Mouse (Mus musculus) skeletal muscle tissue, adult 2 months (tissue): ENCODE measurements around the gene Ppp1r14b.
"Not testable (repeated sequence)": the region's sequence is repeated elsewhere in the genome, so short reads cannot be mapped to it uniquely, and the experiment has no call there.

Experiments used
- DNase-seq: peaks from one replicate; pipeline ENCODE4 v3.0.0-alpha.2; 2012; ENCODE audit warnings: low read depth, low spot score

Ppp1r14b gene

GRCm38 (mm10) chr19:6975537-6976521 lies 1.1 kb downstream of the Ppp1r14b start, which contains the start of gene Plcb3:
Gene Plcb3, minus strand, starts transcription at chr19:6976470.
- peak; percentile 94 for DNase-seq

DNA sequence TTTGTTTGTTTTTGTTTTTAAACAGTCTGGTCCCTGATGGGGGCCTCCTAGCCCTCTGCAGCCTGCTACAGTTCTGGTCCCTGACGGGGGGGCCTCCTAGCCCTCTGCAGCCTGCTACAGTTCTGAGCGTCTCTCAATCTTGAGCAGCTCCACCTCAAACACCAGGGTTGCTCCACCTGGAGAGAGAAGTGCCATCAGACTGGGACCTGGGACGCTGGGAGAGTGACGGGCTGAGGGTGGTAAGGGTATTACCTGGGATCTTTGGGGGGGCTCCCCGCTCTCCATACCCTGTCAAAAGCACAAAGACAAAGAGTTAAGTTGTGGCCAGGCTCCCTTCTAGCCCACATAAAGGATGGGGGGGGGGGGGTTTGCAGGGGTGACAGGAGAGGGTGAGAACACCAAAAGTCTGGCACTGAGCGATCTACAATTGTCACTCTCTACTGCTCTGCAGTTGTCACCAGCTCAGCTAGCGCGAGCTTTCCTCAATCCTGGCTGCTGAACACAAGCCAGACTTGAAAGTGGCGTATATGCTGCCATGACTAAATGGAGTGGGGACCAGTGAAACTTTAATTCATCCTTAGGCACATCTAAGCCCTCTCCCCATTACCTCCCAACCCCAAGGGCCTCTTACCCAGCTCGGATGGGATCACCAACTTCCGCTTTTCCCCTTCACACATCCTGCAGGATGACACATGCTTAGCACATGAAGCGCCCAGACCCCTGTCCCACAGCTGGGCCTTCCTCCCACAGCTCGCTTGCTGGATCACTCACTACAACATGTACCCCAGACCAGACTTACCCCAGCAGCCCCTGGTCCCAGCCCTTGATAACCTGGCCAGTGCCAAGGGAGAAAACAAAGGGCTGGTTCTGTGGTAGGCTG lies 3.2 kb downstream of the Ppp1r14b start:
- no peak for DNase-seq

DNA sequence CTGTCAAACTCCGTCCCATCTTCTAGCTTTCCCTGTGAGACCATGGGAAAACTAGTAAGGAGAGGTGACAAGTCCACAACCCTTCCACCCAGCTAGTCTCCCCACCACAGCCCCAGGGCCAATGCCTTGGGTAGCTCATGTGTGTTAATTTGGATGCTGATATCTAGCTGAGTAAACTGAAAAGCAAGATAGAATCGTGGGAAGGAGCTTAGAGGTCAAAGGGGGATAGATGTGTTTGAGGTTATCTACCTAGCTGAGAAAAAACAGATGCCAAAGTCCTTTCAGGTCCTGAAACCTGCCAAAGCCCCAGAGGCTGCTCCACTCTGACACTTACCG lies 3.8 kb downstream of the Ppp1r14b start:
- no peak for DNase-seq

- no peak for DNase-seq
Measured at GRCm38 (mm10) chr19:6979001-6979479, 4.3 kb downstream of the Ppp1r14b start.

DNA sequence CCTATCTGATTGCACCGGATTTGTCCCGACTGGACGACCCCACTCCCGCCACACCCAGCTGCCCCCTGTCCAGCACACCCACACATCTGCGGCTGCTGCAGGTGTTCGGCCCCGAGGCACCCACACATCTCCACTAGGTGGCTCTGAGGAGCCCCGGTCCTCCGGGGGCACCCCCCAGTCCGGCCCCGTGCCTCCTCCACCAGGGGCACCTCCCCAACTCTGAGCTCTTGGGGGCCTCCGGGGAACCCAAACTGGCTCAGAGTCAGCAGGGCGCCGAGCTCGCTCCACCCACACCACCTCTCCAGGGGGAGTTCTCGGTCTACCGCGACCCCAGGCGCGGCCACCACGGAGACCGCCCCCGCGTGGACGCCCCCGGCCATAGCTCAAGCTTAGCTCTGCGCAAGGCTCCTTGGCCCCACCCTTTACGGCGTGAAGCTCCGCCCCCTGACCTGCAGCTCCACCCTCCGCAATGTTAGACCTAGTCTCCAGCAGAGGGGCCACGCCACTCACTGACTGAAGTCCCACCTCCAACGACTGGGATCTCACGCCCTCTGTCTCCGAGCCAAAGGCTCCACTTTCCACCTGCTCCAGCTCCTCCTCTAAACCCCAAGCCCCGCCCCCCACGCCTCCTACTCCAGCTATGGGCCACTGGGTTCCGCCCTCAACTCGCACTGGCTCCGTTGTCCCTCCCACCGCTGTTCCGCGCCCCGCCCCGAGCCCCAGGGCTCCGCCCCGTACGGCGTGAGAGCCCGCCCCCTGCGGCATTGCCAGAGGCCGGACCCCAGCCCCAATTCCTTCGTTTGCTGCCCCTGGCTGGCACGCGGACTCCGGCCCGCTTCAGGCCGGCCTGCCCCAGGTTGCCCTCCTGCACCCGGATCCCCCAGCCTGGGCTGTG lies 5.0 kb downstream of the Ppp1r14b start:
- peak; percentile 100 for DNase-seq

DNA sequence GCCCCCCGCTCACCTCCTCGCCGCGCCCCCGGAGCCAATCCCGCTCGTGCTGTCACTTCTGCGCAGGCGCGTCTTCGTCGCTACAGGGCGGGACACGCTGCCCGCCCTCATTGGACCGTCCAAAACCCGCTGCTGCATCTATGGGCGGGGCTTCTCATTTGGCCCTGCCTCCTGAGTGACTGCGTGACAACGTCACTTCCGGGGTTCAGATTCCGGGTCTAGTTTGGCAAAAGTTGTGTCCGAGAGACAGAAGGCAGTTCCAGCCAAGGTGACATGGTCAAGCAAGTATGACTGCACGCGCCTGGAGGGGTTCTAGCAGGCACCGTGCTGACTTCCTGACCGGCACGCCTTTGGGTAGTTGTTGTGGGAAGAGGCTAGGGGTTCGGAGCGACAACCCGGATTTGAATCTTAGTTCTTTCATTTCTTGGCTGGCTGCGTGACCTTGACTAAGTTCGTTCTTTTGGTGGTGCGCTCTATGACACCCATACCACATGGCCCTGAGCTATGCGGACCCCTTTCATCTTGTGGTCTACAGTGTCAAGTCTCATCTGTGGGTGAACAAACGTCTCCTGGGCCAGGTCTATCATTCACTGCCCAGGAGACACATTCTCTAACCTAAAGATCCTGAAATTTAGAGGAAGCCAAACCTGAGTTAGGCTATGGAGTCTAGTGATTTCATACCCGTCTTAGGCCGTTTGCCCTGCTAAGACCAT lies 5.8 kb downstream of the Ppp1r14b start, which contains the start of gene Fkbp2:
Gene Fkbp2, minus strand, starts transcription at position 121 of the 713 bp plus-strand sequence.
- DNase-seq = peak; percentile 99

DNA sequence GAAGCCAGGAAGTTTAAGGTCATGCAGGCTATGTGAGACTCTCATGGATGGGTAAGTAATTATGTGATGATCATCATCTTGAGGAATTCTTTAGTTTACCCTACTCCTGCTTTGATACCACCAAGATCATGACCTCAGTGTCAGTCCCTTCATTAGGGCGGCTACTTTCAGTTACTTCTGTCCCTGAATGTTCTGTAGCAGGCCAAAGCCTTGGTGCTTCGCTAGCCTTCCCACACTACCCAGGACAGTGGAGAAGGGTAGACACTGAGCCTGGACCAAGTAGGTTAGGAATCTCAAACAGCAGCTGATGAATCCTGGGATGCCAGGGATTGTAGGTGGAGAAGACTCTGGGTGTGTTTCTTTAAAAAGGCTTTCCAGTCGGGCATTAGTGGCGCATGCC lies 6.7 kb downstream of the Ppp1r14b start:
- DNase-seq = no peak

DNA sequence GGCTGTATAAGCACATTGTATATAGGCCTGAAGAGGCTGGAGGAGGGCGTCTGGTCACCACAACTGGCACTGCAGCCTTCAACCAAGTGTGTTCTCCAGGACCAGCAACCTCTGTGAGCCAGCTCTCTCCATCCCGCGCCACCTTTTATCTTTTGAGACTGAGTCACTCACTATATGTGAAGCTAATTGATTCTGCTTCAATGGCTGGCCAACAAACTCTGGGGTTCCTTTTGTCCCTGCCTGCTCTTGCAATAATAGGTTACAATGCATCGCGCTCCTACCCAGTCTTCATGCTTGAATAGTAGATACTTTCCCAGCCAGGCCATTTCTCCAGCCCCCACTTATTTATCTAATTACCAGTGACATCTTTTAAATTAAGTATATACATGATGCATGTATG lies 8.9 kb downstream of the Ppp1r14b start:
- no peak for DNase-seq

GRCm38 (mm10) chr19:6985300-6985699 lies 10.5 kb downstream of the Ppp1r14b start:
- no peak for DNase-seq

GRCm38 (mm10) chr19:6985951-6986708 lies 11.4 kb downstream of the Ppp1r14b start:
- no peak for DNase-seq

- no peak for DNase-seq
Measured at GRCm38 (mm10) chr19:6987061-6987903, 12.5 kb downstream of the Ppp1r14b start, which contains the start of gene Vegfb. Gene Vegfb, minus strand, starts transcription at chr19:6987651.

- no peak for DNase-seq
Measured at GRCm38 (mm10) chr19:6987904-6988285, 13.1 kb downstream of the Ppp1r14b start.

DNA sequence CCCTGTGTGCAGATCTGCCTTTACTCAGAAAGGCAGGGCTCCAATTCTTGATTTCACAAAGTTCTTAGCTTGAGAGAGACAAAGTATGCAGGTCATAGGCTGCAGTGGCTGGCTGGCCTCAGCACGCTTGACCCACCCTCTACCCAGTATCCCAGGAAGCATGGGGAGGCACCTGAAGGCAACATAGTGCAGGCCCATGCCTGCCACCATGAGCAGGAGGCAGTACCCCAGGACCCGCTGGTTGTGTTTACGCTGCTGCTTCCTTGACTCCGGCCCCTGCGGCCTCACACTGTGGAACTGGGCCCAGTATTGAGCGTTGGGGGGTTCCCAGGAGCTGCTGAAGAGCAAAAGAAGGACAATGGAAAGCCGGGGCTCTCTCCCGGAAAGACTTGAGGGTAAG lies 14.5 kb downstream of the Ppp1r14b start:
- no peak for DNase-seq

GRCm38 (mm10) chr19:6990712-6991111 lies 15.9 kb downstream of the Ppp1r14b start:
- no peak for DNase-seq

DNA sequence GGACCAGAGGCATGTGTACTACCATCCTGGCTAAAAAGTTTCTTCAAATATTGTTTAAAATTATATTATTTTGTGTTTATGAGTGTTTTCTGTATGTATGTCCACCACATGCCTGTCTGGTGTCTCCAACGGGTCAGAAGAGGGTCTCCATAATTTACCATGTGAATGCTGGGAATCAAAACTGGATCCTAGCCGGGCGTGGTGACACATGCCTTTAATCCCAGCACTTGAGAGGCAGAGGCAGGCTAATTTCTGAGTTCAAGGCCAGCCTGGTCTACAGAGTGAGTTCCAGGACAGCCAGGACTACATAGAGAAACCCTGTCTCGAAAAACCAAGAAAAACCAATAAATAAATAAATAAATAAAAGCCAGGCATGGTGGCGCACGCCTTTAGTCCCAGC lies 16.4 kb downstream of the Ppp1r14b start:
- not testable (repeated sequence) for DNase-seq

- peak; percentile 94 for DNase-seq
Measured at GRCm38 (mm10) chr19:6992011-6992858, 17.5 kb downstream of the Ppp1r14b start, which contains the start of gene Dnajc4. Gene Dnajc4, minus strand, starts transcription at chr19:6992572.

DNA sequence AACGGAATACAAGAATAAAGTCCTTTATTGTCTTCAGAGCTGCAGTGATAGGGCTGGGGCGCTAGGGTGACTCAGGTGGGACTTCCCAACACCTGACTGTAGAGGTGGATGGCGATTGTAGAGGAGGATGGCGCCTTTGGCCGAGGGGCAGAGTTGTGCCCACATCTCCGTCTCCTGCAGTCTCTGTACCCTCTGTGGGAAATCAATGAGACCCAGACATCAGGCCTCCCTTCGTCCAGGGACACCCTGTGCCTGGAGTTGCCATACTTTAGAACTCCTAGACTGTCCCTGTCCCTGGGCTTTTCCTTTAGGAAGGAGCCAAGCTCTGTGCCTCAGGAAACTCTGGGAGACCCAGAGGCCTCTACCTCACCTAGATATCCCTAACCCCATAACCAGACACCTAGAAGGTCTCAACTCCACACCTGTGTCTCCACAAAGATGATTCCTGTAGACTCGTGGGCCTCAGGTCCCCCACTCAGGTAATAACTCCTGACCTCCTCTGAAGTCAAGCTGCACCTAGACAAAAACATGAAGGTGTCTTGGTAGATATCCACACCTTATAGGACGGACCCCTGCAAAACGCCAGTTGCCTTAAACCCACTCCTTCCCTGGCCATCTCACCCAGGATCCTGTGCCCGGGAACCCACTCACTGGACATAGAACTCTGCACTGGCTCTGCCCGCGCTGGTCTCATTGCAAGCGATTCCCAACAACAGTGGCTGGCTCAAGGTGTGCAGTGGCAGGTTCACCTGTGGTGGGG lies 18.4 kb downstream of the Ppp1r14b start:
- no peak for DNase-seq
